In genomic region chr1:64305427-64306213, GRCm38 (mm10) we compare ENCODE assay signal across 8 mouse cellular contexts.
A peak's percentile ranks its signal among the peaks of the same experiment; 100 is the strongest.
DNase-seq lines count a peak whose midpoint lies in the region; ATAC-seq and TF ChIP-seq lines count a peak whose summit lies in the region.

No protein-coding gene starts in this region.

- 57% methylated on average over 13 of the region's 13 CpGs for WGBS in forebrain, embryonic 11.5 days
- 27% methylated on average over 13 of the region's 13 CpGs for WGBS in heart, embryonic 16.5 days
- WGBS in liver, embryonic 14.5 days (ENCODE audit: insufficient replicate concordance): 29% methylated on average over 13 of the region's 13 CpGs
- 22% methylated on average over 13 of the region's 13 CpGs for WGBS in neural tube, embryonic 14.5 days

- DNase-seq in brain, adult 2 months (ENCODE audit: low read depth, low spot score): peak; percentile 96
- DNase-seq in forebrain, embryonic 11.5 days (ENCODE audit: low spot score): no peak
- DNase-seq in kidney, postnatal 10 days: peak; percentile 70
- DNase-seq in liver, embryonic 14.5 days (ENCODE audit: low read depth in 3 of 3, low spot score in 3 of 3): peak in 1 of 3 experiments; percentile 12

- no peak overlapping the region for H3K4me2 ChIP-seq in forebrain, embryonic 11.5 days (ENCODE audit: low read depth, low read length, severe bottlenecking)
- H3K4me2 ChIP-seq in heart, embryonic 16.5 days (ENCODE audit: low read depth, low read length): peak overlapping the region; percentile 44
- H3K4me2 ChIP-seq in liver, embryonic 14.5 days (ENCODE audit: low read depth): no peak overlapping the region
- peak overlapping the region; percentile 18; the same call in 1 of the 2 replicates for H3K4me2 ChIP-seq in neural tube, embryonic 14.5 days (ENCODE audit: low read depth, low read length)

- peak overlapping the region; percentile 30; the same call in 1 of the 2 replicates for H3K9ac ChIP-seq in ES-Bruce4 (ENCODE audit: low read depth, poor library complexity, severe bottlenecking)
- H3K9ac ChIP-seq in forebrain, embryonic 11.5 days (ENCODE audit: low read length): no peak overlapping the region
- peak overlapping the region; percentile 59 for H3K9ac ChIP-seq in heart, embryonic 16.5 days (ENCODE audit: low read length)
- H3K9ac ChIP-seq in liver, embryonic 14.5 days (replicated peaks): no peak overlapping the region
- H3K9ac ChIP-seq in neural tube, embryonic 14.5 days (replicated peaks; ENCODE audit: low read depth, low read length): no peak overlapping the region

- H3K4me1 ChIP-seq in ES-Bruce4 (ENCODE audit: control insufficient read depth, insufficient read depth, low read length): peaks cover 7% of the 10 kb centered on the region
- no peaks in the 10 kb centered on the region; the same call in 1 of the 2 replicates for H3K4me1 ChIP-seq in forebrain, embryonic 11.5 days (replicated peaks; ENCODE audit: control insufficient read depth, insufficient read depth, low read length)
- peaks cover 27% of the 10 kb centered on the region for H3K4me1 ChIP-seq in heart, embryonic 16.5 days (ENCODE audit: control insufficient read depth, insufficient read depth, low read length)
- H3K4me1 ChIP-seq in liver, embryonic 14.5 days (replicated peaks; ENCODE audit: control insufficient read depth in 2 of 2, insufficient read depth in 2 of 2, low read length in 1 of 2): peaks cover 0 to 9% of the 10 kb centered on the region in 2 experiments; a peak in 2 of 4 replicates
- H3K4me1 ChIP-seq in neural tube, embryonic 14.5 days (ENCODE audit: control insufficient read depth, insufficient read depth, low read length): peaks cover 11% of the 10 kb centered on the region

- TF ChIP-seq EP300 in ES-Bruce4 (IDR thresholded peaks at IDR 0.05; ENCODE audit: insufficient read depth, low read depth, low read length): peak; percentile 78
- no peak for TF ChIP-seq EP300 in liver, embryonic 14.5 days (IDR thresholded peaks at IDR 0.05; ENCODE audit: low read depth)

- no peak for ATAC-seq in forebrain, embryonic 11.5 days (replicated peaks; ENCODE audit: low FRiP score)
- ATAC-seq in heart, embryonic 16.5 days (replicated peaks; ENCODE audit: extremely low read depth, insufficient read depth, low FRiP score): peak; percentile 82
- ATAC-seq in liver, embryonic 14.5 days (ENCODE audit: insufficient read depth): peak; percentile 35
- peak; percentile 73; the same call in 1 of the 2 replicates for ATAC-seq in neural tube, embryonic 14.5 days (ENCODE audit: low read depth)
- ATAC-seq in erythroblast, adult 5-6 weeks (replicated peaks; ENCODE audit: low FRiP score, poor library complexity, severe bottlenecking): no peak

- TF ChIP-seq POLR2A in ES-Bruce4 (IDR thresholded peaks at IDR 0.05; ENCODE audit: insufficient read depth, low read length): no peak

- no peaks in the 10 kb centered on the region for H3K36me3 ChIP-seq in ES-Bruce4 (ENCODE audit: control insufficient read depth, insufficient read depth, low read length, poor library complexity, severe bottlenecking)
- no peaks in the 10 kb centered on the region for H3K36me3 ChIP-seq in forebrain, embryonic 11.5 days (ENCODE audit: control insufficient read depth, insufficient read depth, low read length)
- H3K36me3 ChIP-seq in heart, embryonic 16.5 days (ENCODE audit: control insufficient read depth, insufficient read depth): no peaks in the 10 kb centered on the region
- no peaks in the 10 kb centered on the region for H3K36me3 ChIP-seq in liver, embryonic 14.5 days (replicated peaks; ENCODE audit: control insufficient read depth, insufficient read depth, low read depth)
- no peaks in the 10 kb centered on the region for H3K36me3 ChIP-seq in neural tube, embryonic 14.5 days (ENCODE audit: control insufficient read depth, insufficient read depth, low read length)

- no peak for TF ChIP-seq CTCF in ES-Bruce4 (IDR thresholded peaks at IDR 0.05; ENCODE audit: low read depth, low read length)
- no peak for TF ChIP-seq CTCF in liver, embryonic 14.5 days (IDR thresholded peaks at IDR 0.05; ENCODE audit: low read depth)

- no peaks in the 10 kb centered on the region for H3K27me3 ChIP-seq in ES-Bruce4 (ENCODE audit: control insufficient read depth, insufficient read depth, low read length, poor library complexity, severe bottlenecking)
- H3K27me3 ChIP-seq in forebrain, embryonic 11.5 days (ENCODE audit: control insufficient read depth, insufficient read depth, low read length): no peaks in the 10 kb centered on the region
- H3K27me3 ChIP-seq in heart, embryonic 16.5 days (ENCODE audit: control insufficient read depth, insufficient read depth, low read length): no peaks in the 10 kb centered on the region
- H3K27me3 ChIP-seq in liver, embryonic 14.5 days (ENCODE audit: control insufficient read depth, insufficient read depth, low read length): no peaks in the 10 kb centered on the region
- H3K27me3 ChIP-seq in neural tube, embryonic 14.5 days (ENCODE audit: control insufficient read depth, insufficient read depth, low read length): no peaks in the 10 kb centered on the region

- no peaks in the 10 kb centered on the region for H3K9me3 ChIP-seq in ES-Bruce4 (replicated peaks; ENCODE audit: control insufficient read depth, insufficient read depth, low read length, poor library complexity, severe bottlenecking)
- H3K9me3 ChIP-seq in forebrain, embryonic 11.5 days (ENCODE audit: control insufficient read depth, low read length): no peaks in the 10 kb centered on the region
- H3K9me3 ChIP-seq in heart, embryonic 16.5 days (replicated peaks; ENCODE audit: control insufficient read depth, low read length): no peaks in the 10 kb centered on the region
- H3K9me3 ChIP-seq in liver, embryonic 14.5 days (ENCODE audit: control insufficient read depth, low read length): no peaks in the 10 kb centered on the region
- no peaks in the 10 kb centered on the region for H3K9me3 ChIP-seq in neural tube, embryonic 14.5 days (ENCODE audit: control insufficient read depth, low read length)

- peak overlapping the region; percentile 42; the same call in 1 of the 2 replicates for H3K4me3 ChIP-seq in ES-Bruce4 (ENCODE audit: low read depth, low read length)
- H3K4me3 ChIP-seq in forebrain, embryonic 11.5 days (ENCODE audit: low read depth, low read length): no peak overlapping the region
- no peak overlapping the region for H3K4me3 ChIP-seq in heart, embryonic 16.5 days (ENCODE audit: low read length)
- H3K4me3 ChIP-seq in liver, embryonic 14.5 days (ENCODE audit: insufficient read depth in 1 of 2, low read depth in 2 of 2, low read length in 2 of 2): no peak overlapping the region
- no peak overlapping the region for H3K4me3 ChIP-seq in neural tube, embryonic 14.5 days (ENCODE audit: low read depth, low read length)

- peak overlapping the region; percentile 88 for H3K27ac ChIP-seq in ES-Bruce4 (ENCODE audit: insufficient read depth, low read length)
- peak overlapping the region; percentile 2; the same call in 1 of the 2 replicates for H3K27ac ChIP-seq in forebrain, embryonic 11.5 days (ENCODE audit: low read depth, low read length)
- peak overlapping the region; percentile 91 for H3K27ac ChIP-seq in heart, embryonic 16.5 days (ENCODE audit: low read length)
- no peak overlapping the region for H3K27ac ChIP-seq in liver, embryonic 14.5 days
- H3K27ac ChIP-seq in neural tube, embryonic 14.5 days (ENCODE audit: low read depth, low read length): peak overlapping the region; percentile 24

Comparison
In these comparisons a context has a peak if more than half of its experiments do, and no peak if none do; other contexts are left out.
1. H3K9ac ChIP-seq: peak in ES-Bruce4 (single experiment) and heart, embryonic 16.5 days (single experiment); none in forebrain, embryonic 11.5 days (single experiment), liver, embryonic 14.5 days (single experiment) and neural tube, embryonic 14.5 days (single experiment).
2. ATAC-seq: peak in heart, embryonic 16.5 days (single experiment), liver, embryonic 14.5 days (single experiment) and neural tube, embryonic 14.5 days (single experiment); none in forebrain, embryonic 11.5 days (single experiment) and erythroblast, adult 5-6 weeks (single experiment).
3. H3K4me2 ChIP-seq: peak in heart, embryonic 16.5 days (single experiment) and neural tube, embryonic 14.5 days (single experiment); none in forebrain, embryonic 11.5 days (single experiment) and liver, embryonic 14.5 days (single experiment).